Mouse (Mus musculus): ENCODE data around the gene Fam171a1.
"Not testable (repeated sequence)": the region's sequence is repeated elsewhere in the genome, so short reads cannot be mapped to it uniquely, and the experiment has no call there.

Fam171a1 gene

GRCm38 (mm10) chr2:3174890-3175289 lies 60.9 kb downstream of the Fam171a1 start:
- DNase-seq = no peak

GRCm38 (mm10) chr2:3175988-3176387 lies 62.0 kb downstream of the Fam171a1 start:
- not testable (repeated sequence) for DNase-seq

- DNase-seq = no peak
These were observed 62.7 kb downstream of the Fam171a1 start for GRCm38 (mm10) chr2:3176751-3177150.

GRCm38 (mm10) chr2:3180550-3180949 lies 66.5 kb downstream of the Fam171a1 start:
- DNase-seq = no peak

GRCm38 (mm10) chr2:3183656-3184055 lies 69.6 kb downstream of the Fam171a1 start:
- DNase-seq = no peak

- no peak for DNase-seq
These were observed 71.3 kb downstream of the Fam171a1 start for GRCm38 (mm10) chr2:3185335-3185734.

- DNase-seq = no peak
These were observed 74.9 kb downstream of the Fam171a1 start for GRCm38 (mm10) chr2:3188745-3189475.

GRCm38 (mm10) chr2:3191149-3191548 lies 77.1 kb downstream of the Fam171a1 start:
- no peak for DNase-seq

GRCm38 (mm10) chr2:3195511-3195910 lies 81.5 kb downstream of the Fam171a1 start:
- no peak for DNase-seq

- DNase-seq = peak; percentile 55
These were observed 86.4 kb downstream of the Fam171a1 start for GRCm38 (mm10) chr2:3200422-3200821.

GRCm38 (mm10) chr2:3206975-3207642 lies 93.1 kb downstream of the Fam171a1 start:
- peak; percentile 17 for DNase-seq

- DNase-seq = no peak
These were observed 101.5 kb downstream of the Fam171a1 start for GRCm38 (mm10) chr2:3215480-3215879.

GRCm38 (mm10) chr2:3216617-3217016 lies 102.6 kb downstream of the Fam171a1 start:
- no peak for DNase-seq

GRCm38 (mm10) chr2:3217577-3217976 lies 103.6 kb downstream of the Fam171a1 start:
- DNase-seq = not testable (repeated sequence)

- no peak for DNase-seq
These were observed 104.2 kb downstream of the Fam171a1 start for GRCm38 (mm10) chr2:3218225-3218624.

GRCm38 (mm10) chr2:3228475-3228874 lies 114.5 kb downstream of the Fam171a1 start:
- peak; percentile 25 for DNase-seq

- DNase-seq = peak; percentile 71
These were observed 115.0 kb downstream of the Fam171a1 start for GRCm38 (mm10) chr2:3229060-3229459.

GRCm38 (mm10) chr2:3239255-3239654 lies 125.2 kb downstream of the Fam171a1 start:
- no peak for DNase-seq

- DNase-seq = no peak
These were observed 130.2 kb downstream of the Fam171a1 start for GRCm38 (mm10) chr2:3244251-3244650.

- no peak for DNase-seq
These were observed 137.3 kb downstream of the Fam171a1 start for GRCm38 (mm10) chr2:3251309-3251708.

- no peak for DNase-seq
These were observed 152.4 kb downstream of the Fam171a1 start for GRCm38 (mm10) chr2:3266466-3266865.

GRCm38 (mm10) chr2:3267879-3268278 lies 153.9 kb downstream of the Fam171a1 start:
- no peak for DNase-seq

- no peak for DNase-seq
These were observed 159.3 kb downstream of the Fam171a1 start for GRCm38 (mm10) chr2:3273349-3273748.

- no peak for DNase-seq
These were observed 162.1 kb downstream of the Fam171a1 start for GRCm38 (mm10) chr2:3276106-3276505.

All from cerebellum, adult 9-10 months (tissue).